15 mouse cellular contexts compared by ENCODE assay signal in genomic region chr17:30261983-30262340, GRCm38 (mm10).
DNase-seq lines count a peak whose midpoint lies in the region; TF ChIP-seq lines count a peak whose summit lies in the region.
"Had no signal": no experiment of that assay in that cellular context is flagged by ENCODE, and none has a peak within 500 bp of the region (broad histone marks: within the 10 kb centered on the region; RNA-seq: fewer than 3 reads in every experiment).

No protein-coding gene starts in this region.

- 91% methylated on average over 3 of the region's 3 CpGs for WGBS in limb, embryonic 10.5 days

- H3K4me3 ChIP-seq in layer of hippocampus, adult 2 months, result no peak overlapping the region
- no peak overlapping the region for H3K4me3 ChIP-seq in ES-E14 (ENCODE audit: insufficient read depth in 1 of 2, low read depth in 1 of 2, low read length in 2 of 2, poor library complexity in 1 of 2, severe bottlenecking in 1 of 2)
- no peak overlapping the region for H3K4me3 ChIP-seq in limb, embryonic 10.5 days
- H3K4me3 ChIP-seq in left cerebral cortex, adult 2 months, result no peak overlapping the region
- H3K4me3 ChIP-seq: heart, embryonic 13.5 days; liver, embryonic 12.5 days; neural tube, embryonic 12.5 days had no signal

- in situ Hi-C loops in ES-E14 (cut with MboI; ENCODE audit: low sequenced_read_pairs in 2 of 2, unreplicated experiment in 2 of 2), result no loop called here

- peak overlapping the region; percentile 81 for H3K27ac ChIP-seq in layer of hippocampus, adult 2 months
- peak overlapping the region; percentile 61 for H3K27ac ChIP-seq in ES-E14 (ENCODE audit: insufficient read depth, low read depth, low read length, poor library complexity, severe bottlenecking)
- peak overlapping the region; percentile 75; the same call in 1 of the 2 replicates for H3K27ac ChIP-seq in limb, embryonic 10.5 days
- H3K27ac ChIP-seq in left cerebral cortex, adult 2 months, result no peak overlapping the region
- H3K27ac ChIP-seq: liver, embryonic 12.5 days; neural tube, embryonic 12.5 days had no signal

- no peak overlapping the region for H3K9ac ChIP-seq in ES-E14 (ENCODE audit: insufficient read depth, low read depth, low read length, poor library complexity, severe bottlenecking)
- H3K9ac ChIP-seq: heart, embryonic 13.5 days; liver, embryonic 12.5 days; lung, embryonic 14.5 days; neural tube, embryonic 12.5 days had no signal

- no peak for DNase-seq in layer of hippocampus, adult 2 months (ENCODE audit: low spot score in 2 of 2)
- DNase-seq in layer of hippocampus, adult 8-10 months (ENCODE audit: low spot score in 2 of 2), result no peak
- DNase-seq in ES-E14 (ENCODE audit: low read depth, low spot score) (peak; percentile 29), ZHBTc4 (ENCODE audit: low read depth, low spot score) (peak; percentile 73)
- no peak for DNase-seq in limb, embryonic 10.5 days (ENCODE audit: low spot score)
- DNase-seq in left cerebral cortex, adult 2 months (ENCODE audit: extremely low spot score in 1 of 2, low spot score in 2 of 2), result no peak
- DNase-seq in right cerebral cortex, postnatal 10 days (ENCODE audit: low spot score in 2 of 2), result no peak
- DNase-seq: cerebellum, adult 11-12 months; cerebellum, postnatal 25 days; heart, postnatal 4 days; thymus, postnatal 14 days had no signal

- no peaks in the 10 kb centered on the region for H3K27me3 ChIP-seq in limb, embryonic 10.5 days (ENCODE audit: low read depth, poor library complexity, severe bottlenecking)
- H3K27me3 ChIP-seq: heart, embryonic 13.5 days; liver, embryonic 12.5 days; neural tube, embryonic 12.5 days had no signal

- intact Hi-C loops in left cerebral cortex, adult 2 months (cut with DNase I), result no loop called here

- peaks cover 4 to 12% of the 10 kb centered on the region in 2 experiments; a peak in 2 of 4 replicates for H3K4me1 ChIP-seq in ES-E14 (ENCODE audit: control insufficient read depth in 2 of 2, insufficient read depth in 2 of 2, low read length in 2 of 2, poor library complexity in 1 of 2)
- peaks cover 54% of the 10 kb centered on the region for H3K4me1 ChIP-seq in limb, embryonic 10.5 days

- no peaks in the 10 kb centered on the region for H3K9me3 ChIP-seq in ES-E14 (ENCODE audit: control insufficient read depth, insufficient read depth, low read depth, low read length)
- H3K9me3 ChIP-seq in limb, embryonic 10.5 days (replicated peaks), result no peaks in the 10 kb centered on the region
- H3K9me3 ChIP-seq: heart, embryonic 13.5 days; liver, embryonic 12.5 days; neural tube, embryonic 12.5 days had no signal

- TF ChIP-seq CTCF in layer of hippocampus, adult 2 months (conservative IDR thresholded peaks at IDR 0.05), result no peak
- TF ChIP-seq CTCF in left cerebral cortex, adult 2 months (IDR thresholded peaks at IDR 0.05), result no peak

- no peaks in the 10 kb centered on the region for H3K36me3 ChIP-seq in ES-E14 (ENCODE audit: control insufficient read depth, insufficient read depth, low read length, poor library complexity, severe bottlenecking)
- no peaks in the 10 kb centered on the region for H3K36me3 ChIP-seq in limb, embryonic 10.5 days
- H3K36me3 ChIP-seq: liver, embryonic 12.5 days; neural tube, embryonic 12.5 days had no signal

TF ChIP-seq in ES-E14, 5 proteins besides CTCF, POLR2A, EP300 and RAD21:
- TF ChIP-seq ZC3H11A (IDR thresholded peaks at IDR 0.05; ENCODE audit: borderline replicate concordance, low read depth, low read length), result no peak
- no peak for TF ChIP-seq CHD2 (IDR thresholded peaks at IDR 0.05; ENCODE audit: low read depth, low read length)
- no peak for TF ChIP-seq HCFC1 (IDR thresholded peaks at IDR 0.05; ENCODE audit: borderline replicate concordance, insufficient read depth, low read length)
- TF ChIP-seq MAFK (IDR thresholded peaks at IDR 0.05; ENCODE audit: insufficient read depth, low read depth, low read length), result no peak
- TF ChIP-seq ZNF384 (IDR thresholded peaks at IDR 0.05; ENCODE audit: low read depth, low read length), result no peak

Comparison
In these comparisons a context has a peak if more than half of its experiments do, and no peak if none do; other contexts are left out.
1. DNase-seq: peak in ES-E14 (single experiment) and ZHBTc4 (single experiment); none in layer of hippocampus, adult 2 months (0 of 2), layer of hippocampus, adult 8-10 months (0 of 2), limb, embryonic 10.5 days (single experiment), left cerebral cortex, adult 2 months (0 of 2) and right cerebral cortex, postnatal 10 days (0 of 2).